Mouse (Mus musculus) hindbrain, embryonic 11.5 days (tissue): ENCODE results near the gene Zc3h12a. TPM values are rescaled to one million over a fixed set of nuclear protein-coding genes. Genes with fewer than 3 reads are reported as not detected.
A peak's percentile ranks its signal among the peaks of the same experiment; 100 is the strongest.

ENCODE experiments used
- ATAC-seq: fragments of 200-750 bp; cut with Nextera tagmentation; 2 replicates; pipeline ENCODE4 v1.8.0; 2017; ENCODE audit warnings: mild to moderate bottlenecking, moderate TSS enrichment, moderate library complexity; ENCODE audit not compliant: low FRiP score
- DNase-seq: peaks from one replicate; pipeline ENCODE4 v3.0.0-alpha.2; 2015; ENCODE audit warnings: low spot score
- H3K27ac ChIP-seq: fragments of 300-500 bp; sonication (generic); 2 replicates; pipeline ENCODE4 v1.5.1; 2014; ENCODE audit warnings: mild to moderate bottlenecking, low read depth, low read length
- H3K27me3 ChIP-seq: fragments of 300-500 bp; sonication (generic); 2 replicates; pipeline ENCODE4 v1.6.1; 2014; ENCODE audit warnings: mild to moderate bottlenecking, low read length, moderate library complexity, mixed read lengths; ENCODE audit not compliant: control insufficient read depth, insufficient read depth
- H3K36me3 ChIP-seq: fragments of 300-500 bp; sonication (generic); 2 replicates; pipeline ENCODE4 v1.6.1; 2014; ENCODE audit warnings: mild to moderate bottlenecking, low read length, moderate library complexity, mixed read lengths; ENCODE audit not compliant: control insufficient read depth, insufficient read depth
- H3K4me1 ChIP-seq: fragments of 300-500 bp; sonication (generic); replicated peaks from 2 replicates; pipeline ENCODE4 v1.6.1; 2014; ENCODE audit warnings: low read length, mixed read lengths; ENCODE audit not compliant: control insufficient read depth, insufficient read depth
- H3K4me2 ChIP-seq: fragments of 300-500 bp; sonication (generic); replicated peaks from 2 replicates; pipeline ENCODE4 v1.6.1; 2014; ENCODE audit warnings: mild to moderate bottlenecking, low read depth, low read length
- H3K4me3 ChIP-seq: fragments of 300-500 bp; sonication (generic); 2 replicates; pipeline ENCODE4 v1.5.1; 2014; ENCODE audit warnings: low read depth, low read length
- H3K9ac ChIP-seq: fragments of 300-500 bp; sonication (generic); 2 replicates; pipeline ENCODE4 v1.6.1; 2014; ENCODE audit warnings: low read depth, low read length
- H3K9me3 ChIP-seq: fragments of 300-500 bp; sonication (generic); 2 replicates; pipeline ENCODE4 v1.6.1; 2016; ENCODE audit warnings: low read length; ENCODE audit not compliant: control insufficient read depth
- WGBS: fragments of 180-500 bp; shearing (Covaris S2); extraction: QIAGEN DNeasy Blood & Tissue Kit; methylation state at CpG from one replicate; pipeline ENCODE4 v1.1.7; 2014; 5-methylcytosine and 5-hydroxymethylcytosine counted together
- polyA plus RNA-seq: library from polyadenylated mRNA; unstranded; fragments of >200 nt; fragmentation: Nextera tagmentation; extraction: Ambion mirVana; gene quantifications from 2 replicates; pipeline ENCODE4 v1.2.1, GENCODE M21; 2014

Gene Zc3h12a
- polyA plus RNA-seq, 1 experiment from 2014 or later = 0.29 TPM

GRCm38 (mm10) chr4:125085346-125085841 is 42.2 kb downstream of the Zc3h12a start:
- Histone ChIP-seq H3K9me3 (no peaks in the 10 kb centered on the region), H3K4me1 (peaks cover 2% of the 10 kb centered on the region; the same call in 1 of the 2 replicates), H3K4me2 (peak overlapping the region; percentile 53), H3K27ac (peak overlapping the region; percentile 98), H3K36me3 (peaks cover 7% of the 10 kb centered on the region), H3K4me3 (peak overlapping the region; percentile 81), H3K9ac (peak overlapping the region; percentile 92), H3K27me3 (no peaks in the 10 kb centered on the region)
- peak; percentile 91 for ATAC-seq
- DNase-seq = no peak
- WGBS = 0% methylated on average over 31 of the region's 45 CpGs

DNA sequence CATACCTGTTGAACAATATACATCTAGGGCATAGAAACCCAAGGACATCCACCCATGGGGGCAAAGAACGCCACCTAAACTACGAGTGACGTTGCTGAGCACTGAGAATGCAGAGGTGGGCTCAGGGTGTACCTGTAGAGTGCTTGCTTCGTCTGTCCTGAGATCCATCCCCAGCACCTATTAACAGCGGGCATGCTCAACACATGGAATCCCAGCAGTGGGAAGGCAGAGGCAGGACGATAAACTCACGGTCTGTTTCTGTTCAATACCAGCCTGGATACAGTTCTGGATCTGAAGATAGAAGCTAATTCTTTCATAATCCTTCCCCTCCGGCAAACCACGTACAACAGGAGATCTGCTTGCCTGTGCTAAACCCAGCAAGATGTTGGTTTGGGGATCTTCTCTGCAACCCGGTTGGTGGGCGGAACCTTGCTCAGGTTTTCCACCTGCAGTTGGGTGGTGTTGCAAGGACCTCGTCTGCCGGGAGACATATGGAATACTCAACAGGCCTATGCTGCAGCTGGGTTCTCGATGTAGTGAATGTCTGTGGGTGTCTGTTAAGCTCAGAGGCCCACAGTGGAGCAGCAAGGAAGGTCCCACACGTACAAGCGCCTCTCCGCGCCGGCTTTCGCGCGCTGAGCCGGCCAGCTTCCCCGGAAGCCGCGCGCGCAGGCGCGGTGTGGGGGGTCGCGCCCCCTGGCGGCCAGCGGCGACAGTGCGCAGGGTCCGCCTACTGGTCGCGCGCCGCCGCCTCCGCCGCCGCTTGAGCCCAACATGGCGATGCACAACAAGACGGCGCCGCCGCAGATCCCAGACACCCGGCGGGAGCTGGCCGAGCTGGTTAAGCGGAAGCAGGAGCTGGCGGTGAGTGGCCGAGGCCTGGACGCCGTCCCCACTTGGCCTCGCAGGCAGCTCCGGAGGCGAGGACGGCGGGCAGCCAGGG is 43.0 kb downstream of the Zc3h12a start, which contains the start of gene Meaf6:
Gene Meaf6 (plus strand): TSS at position 732 of the 943 bp plus-strand sequence.
- Histone ChIP-seq H3K4me1 (peaks cover 2% of the 10 kb centered on the region; the same call in 1 of the 2 replicates), H3K9me3 (no peaks in the 10 kb centered on the region), H3K27ac (peak within 1 kb of the TSS; percentile 98), H3K4me3 (peak within 1 kb of the TSS; percentile 81), H3K36me3 (peaks cover 6% of the 10 kb centered on the region; the same call in 1 of the 2 replicates), H3K9ac (peak within 1 kb of the TSS; percentile 92), H3K4me2 (peak within 1 kb of the TSS; percentile 53), H3K27me3 (no peaks in the 10 kb centered on the region)
- peak; percentile 89 for ATAC-seq
- WGBS = 2% methylated on average over 46 of the region's 63 CpGs
- DNase-seq = peak; percentile 95

DNA sequence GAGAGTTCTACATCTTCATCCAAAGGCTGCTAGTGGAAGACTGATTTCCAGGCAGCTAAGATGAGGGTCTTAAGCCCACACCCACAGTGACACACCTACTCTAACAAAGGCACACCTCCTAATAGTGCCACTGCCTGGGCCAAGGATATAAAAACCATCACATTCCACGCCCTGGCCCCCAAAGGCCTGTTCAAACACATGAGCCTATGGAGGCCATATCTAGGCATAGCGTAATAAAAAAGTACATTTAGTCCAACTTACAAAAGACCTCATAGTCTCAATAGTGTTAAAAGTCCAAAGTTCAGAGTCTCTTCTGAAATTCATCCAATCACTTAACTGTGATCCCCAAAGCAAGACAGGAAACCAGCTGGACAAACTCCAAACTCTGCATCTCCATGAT is 48.9 kb downstream of the Zc3h12a start:
- Histone ChIP-seq H3K9me3 (no peaks in the 10 kb centered on the region), H3K4me2 (no peak overlapping the region), H3K36me3 (no peaks in the 10 kb centered on the region; the same call in 1 of the 2 replicates), H3K27ac (no peak overlapping the region), H3K4me1 (no peaks in the 10 kb centered on the region), H3K9ac (no peak overlapping the region), H3K27me3 (no peaks in the 10 kb centered on the region), H3K4me3 (no peak overlapping the region)
- no peak for DNase-seq
- ATAC-seq = no peak
- 93% methylated on average over 2 of the region's 2 CpGs for WGBS

DNA sequence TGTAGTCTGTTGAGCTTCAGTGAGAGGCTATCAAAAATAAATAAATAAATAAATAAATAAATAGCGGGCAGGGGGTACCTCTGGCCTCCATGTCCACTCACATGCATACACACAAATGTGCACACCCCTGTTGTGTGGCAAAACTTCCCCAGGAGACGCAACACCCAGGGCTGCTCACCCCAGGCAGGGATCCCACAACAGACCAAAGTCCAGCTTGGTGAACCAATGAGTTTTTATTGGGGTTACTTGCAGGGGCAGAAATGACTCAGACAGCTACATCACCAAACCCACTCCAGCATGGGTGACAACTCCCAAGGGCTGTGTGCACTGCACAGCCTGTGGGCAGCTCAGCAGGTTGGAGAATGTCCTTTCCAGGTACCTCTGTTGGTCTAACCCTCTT is 49.9 kb downstream of the Zc3h12a start:
- Histone ChIP-seq H3K27ac (no peak overlapping the region), H3K36me3 (peaks cover 2% of the 10 kb centered on the region; the same call in 1 of the 2 replicates), H3K27me3 (no peaks in the 10 kb centered on the region), H3K4me3 (no peak overlapping the region), H3K4me2 (no peak overlapping the region), H3K9ac (no peak overlapping the region), H3K4me1 (no peaks in the 10 kb centered on the region), H3K9me3 (no peaks in the 10 kb centered on the region)
- DNase-seq (no peak), ATAC-seq (no peak)
- 96% methylated on average over 2 of the region's 2 CpGs for WGBS

Other genes starting within 250 kb of the Zc3h12a start
- gene Epha10, start 246.9 kb downstream of the Zc3h12a start, polyA plus RNA-seq = 4.4 and 7.4 TPM in 2 replicates
- 4.2 and 5.5 TPM in 2 replicates for gene 9930104L06Rik, start 190.8 kb downstream of the Zc3h12a start, polyA plus RNA-seq
- 192 and 195 TPM in 2 replicates for gene Cdca8, start 188.5 kb downstream of the Zc3h12a start, polyA plus RNA-seq
- gene Rspo1, start 141.4 kb downstream of the Zc3h12a start, polyA plus RNA-seq = 8.5 and 16.5 TPM in 2 replicates
- 91.2 and 103 TPM in 2 replicates for gene Gnl2, start 111.3 kb downstream of the Zc3h12a start, polyA plus RNA-seq
- 0.64 and 0.91 TPM in 2 replicates for gene Dnali1, start 62.1 kb downstream of the Zc3h12a start, polyA plus RNA-seq
- gene Snip1, start 61.2 kb downstream of the Zc3h12a start, polyA plus RNA-seq = 37.7 and 37.9 TPM in 2 replicates
- 122 and 131 TPM in 2 replicates for gene Meaf6, start 42.7 kb downstream of the Zc3h12a start, polyA plus RNA-seq